Mouse (Mus musculus): ENCODE measurements around the gene Ipo8. TPM values are rescaled to one million over a fixed set of nuclear protein-coding genes. Genes with fewer than 3 reads are reported as not detected.

The Ipo8 gene
- polyA plus RNA-seq, 1 experiment from 2014 or later: 7.3 TPM

- no peak for ATAC-seq (ENCODE audit: insufficient read depth)
- Histone ChIP-seq H3K27me3 (no peaks in the 10 kb centered on the region), H3K9ac (no peak overlapping the region), H3K9me3 (replicated peaks) (no peaks in the 10 kb centered on the region), H3K4me3 (replicated peaks) (no peak overlapping the region), H3K4me1 (replicated peaks) (no peaks in the 10 kb centered on the region), H3K4me2 (no peak overlapping the region), H3K36me3 (replicated peaks) (peaks cover 56% of the 10 kb centered on the region), H3K27ac (replicated peaks) (no peak overlapping the region)
- 85% methylated on average over 4 of the region's 4 CpGs for WGBS (ENCODE audit: insufficient replicate concordance)
These were observed 31.5 kb downstream of the Ipo8 start for GRCm38 (mm10) chr6:148799773-148800172.

- H3K4me2 ChIP-seq: no peak overlapping the region
- H3K4me3 ChIP-seq (replicated peaks): no peak overlapping the region
- H3K36me3 ChIP-seq (replicated peaks): peaks cover 43% of the 10 kb centered on the region
- no peak overlapping the region for H3K9ac ChIP-seq
- no peak for ATAC-seq (ENCODE audit: insufficient read depth)
- H3K27ac ChIP-seq (replicated peaks): no peak overlapping the region
- no peaks in the 10 kb centered on the region for H3K9me3 ChIP-seq (replicated peaks)
- WGBS (ENCODE audit: insufficient replicate concordance): 75% methylated on average over 2 of the region's 2 CpGs
- no peaks in the 10 kb centered on the region for H3K4me1 ChIP-seq (replicated peaks)
- no peaks in the 10 kb centered on the region for H3K27me3 ChIP-seq
These were observed 36.1 kb downstream of the Ipo8 start for GRCm38 (mm10) chr6:148795145-148795544.

DNA sequence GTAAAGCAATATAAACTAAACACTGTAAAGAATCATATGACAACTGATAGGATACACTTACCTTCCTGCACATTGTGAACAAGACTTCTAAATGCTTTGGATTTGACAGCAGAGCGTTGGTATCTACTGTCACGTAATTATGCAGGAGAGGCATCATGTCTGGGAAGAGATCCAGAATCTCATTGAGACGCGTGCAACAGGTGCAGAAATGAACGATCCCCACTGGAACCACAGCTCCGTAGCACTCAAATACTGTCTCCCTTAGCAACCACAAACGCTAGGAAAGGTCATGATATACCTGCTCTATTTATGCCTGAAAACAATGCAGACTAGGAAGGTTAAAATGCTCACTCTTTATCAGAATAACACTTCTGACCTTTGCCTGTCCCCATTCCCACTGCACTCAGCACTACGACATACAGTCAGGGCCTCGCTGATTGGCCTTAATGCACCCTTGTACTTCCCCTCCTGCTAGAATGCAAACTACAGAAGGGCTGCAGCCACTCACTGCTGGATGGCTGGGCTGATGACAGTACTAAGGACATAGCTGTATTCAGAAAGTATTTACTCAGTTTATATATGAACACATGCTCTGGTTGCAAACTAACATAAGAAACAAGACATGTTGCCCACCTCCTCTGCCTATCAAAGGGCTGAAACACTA is 42.1 kb downstream of the Ipo8 start:
- H3K36me3 ChIP-seq (replicated peaks): peaks cover 43% of the 10 kb centered on the region
- no peaks in the 10 kb centered on the region for H3K4me1 ChIP-seq (replicated peaks)
- H3K27me3 ChIP-seq: no peaks in the 10 kb centered on the region
- H3K9ac ChIP-seq: no peak overlapping the region
- WGBS (ENCODE audit: insufficient replicate concordance): 75% methylated on average over 9 of the region's 9 CpGs
- no peak overlapping the region for H3K4me3 ChIP-seq (replicated peaks)
- no peak overlapping the region for H3K27ac ChIP-seq (replicated peaks)
- no peaks in the 10 kb centered on the region for H3K9me3 ChIP-seq (replicated peaks)
- H3K4me2 ChIP-seq: no peak overlapping the region
- no peak for ATAC-seq (ENCODE audit: insufficient read depth)

DNA sequence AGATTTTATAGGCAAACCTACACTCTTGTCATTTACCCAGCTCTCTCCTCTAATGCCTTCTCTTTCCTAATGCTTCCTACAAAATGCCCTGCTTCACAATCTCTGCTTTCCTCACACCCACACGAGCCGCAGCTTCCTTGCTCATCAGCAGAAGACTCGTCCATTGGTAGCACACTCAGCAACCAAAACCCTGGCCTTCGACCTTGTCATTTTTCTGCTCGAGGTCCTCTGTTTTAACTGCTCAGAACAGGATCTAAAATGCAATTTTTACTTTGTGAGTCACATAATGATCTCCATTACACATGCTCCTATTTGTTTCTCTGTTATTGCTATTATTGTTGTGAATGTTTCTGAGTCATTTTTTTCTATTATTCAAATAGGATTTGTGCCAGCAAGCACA is 45.1 kb downstream of the Ipo8 start:
- 67% methylated on average over 5 of the region's 5 CpGs for WGBS (ENCODE audit: insufficient replicate concordance)
- no peak for ATAC-seq (ENCODE audit: insufficient read depth)
- H3K36me3 ChIP-seq (replicated peaks): peaks cover 45% of the 10 kb centered on the region

GRCm38 (mm10) chr6:148784418-148784817 is 46.8 kb downstream of the Ipo8 start:
- no peaks in the 10 kb centered on the region for H3K27me3 ChIP-seq
- WGBS (ENCODE audit: insufficient replicate concordance): 83% methylated on average over 9 of the region's 9 CpGs
- H3K9ac ChIP-seq: no peak overlapping the region
- no peak for ATAC-seq (ENCODE audit: insufficient read depth)
- H3K4me2 ChIP-seq: no peak overlapping the region
- peaks cover 40% of the 10 kb centered on the region for H3K36me3 ChIP-seq (replicated peaks)
- H3K27ac ChIP-seq (replicated peaks): no peak overlapping the region
- no peaks in the 10 kb centered on the region for H3K4me1 ChIP-seq (replicated peaks)
- H3K9me3 ChIP-seq (replicated peaks): no peaks in the 10 kb centered on the region
- no peak overlapping the region for H3K4me3 ChIP-seq (replicated peaks)

More for the DNA sequence above, 45.1 kb downstream of the Ipo8 start:
- no peaks in the 10 kb centered on the region for H3K4me1 ChIP-seq (replicated peaks)
- H3K9me3 ChIP-seq (replicated peaks): no peaks in the 10 kb centered on the region
- no peak overlapping the region for H3K4me2 ChIP-seq
- no peaks in the 10 kb centered on the region for H3K27me3 ChIP-seq
- no peak overlapping the region for H3K27ac ChIP-seq (replicated peaks)
- H3K4me3 ChIP-seq (replicated peaks): no peak overlapping the region
- no peak overlapping the region for H3K9ac ChIP-seq

- H3K4me3 ChIP-seq (replicated peaks): no peak overlapping the region
- H3K4me2 ChIP-seq: no peak overlapping the region
- H3K36me3 ChIP-seq (replicated peaks): peaks cover 22% of the 10 kb centered on the region
- WGBS (ENCODE audit: insufficient replicate concordance): 67% methylated on average over 2 of the region's 2 CpGs
- no peak overlapping the region for H3K27ac ChIP-seq (replicated peaks)
- no peak overlapping the region for H3K9ac ChIP-seq
- ATAC-seq (ENCODE audit: insufficient read depth): no peak
- no peaks in the 10 kb centered on the region for H3K9me3 ChIP-seq (replicated peaks)
- H3K4me1 ChIP-seq (replicated peaks): no peaks in the 10 kb centered on the region
- no peaks in the 10 kb centered on the region for H3K27me3 ChIP-seq
These were observed 55.0 kb downstream of the Ipo8 start for GRCm38 (mm10) chr6:148776236-148776635.

DNA sequence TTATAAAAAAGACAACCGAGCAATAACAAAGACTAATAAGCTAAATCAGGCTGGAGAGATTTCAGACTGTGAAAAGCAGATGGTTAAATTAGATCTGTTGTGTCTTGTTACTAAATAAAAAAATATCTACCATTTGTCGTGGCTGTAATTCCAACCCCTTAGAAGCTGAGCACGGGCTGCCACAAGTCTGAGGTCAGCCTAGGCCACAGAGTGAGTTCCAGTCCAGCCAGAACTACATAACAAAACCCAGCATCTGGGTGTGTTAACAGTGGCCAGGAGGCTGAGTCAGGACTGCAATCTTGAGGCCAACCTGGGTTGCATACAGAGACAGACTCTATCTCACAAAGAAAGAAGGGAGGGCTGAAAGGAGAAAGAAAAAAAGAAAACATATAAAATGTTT is 59.8 kb downstream of the Ipo8 start:
- Histone ChIP-seq H3K9me3 (replicated peaks) (no peaks in the 10 kb centered on the region), H3K27me3 (no peaks in the 10 kb centered on the region), H3K4me2 (no peak overlapping the region), H3K36me3 (replicated peaks) (peaks cover 12% of the 10 kb centered on the region), H3K27ac (replicated peaks) (no peak overlapping the region), H3K4me1 (replicated peaks) (no peaks in the 10 kb centered on the region), H3K4me3 (replicated peaks) (no peak overlapping the region), H3K9ac (no peak overlapping the region)
- WGBS (ENCODE audit: insufficient replicate concordance): 73% methylated on average over 3 of the region's 3 CpGs
- no peak for ATAC-seq (ENCODE audit: insufficient read depth)

DNA sequence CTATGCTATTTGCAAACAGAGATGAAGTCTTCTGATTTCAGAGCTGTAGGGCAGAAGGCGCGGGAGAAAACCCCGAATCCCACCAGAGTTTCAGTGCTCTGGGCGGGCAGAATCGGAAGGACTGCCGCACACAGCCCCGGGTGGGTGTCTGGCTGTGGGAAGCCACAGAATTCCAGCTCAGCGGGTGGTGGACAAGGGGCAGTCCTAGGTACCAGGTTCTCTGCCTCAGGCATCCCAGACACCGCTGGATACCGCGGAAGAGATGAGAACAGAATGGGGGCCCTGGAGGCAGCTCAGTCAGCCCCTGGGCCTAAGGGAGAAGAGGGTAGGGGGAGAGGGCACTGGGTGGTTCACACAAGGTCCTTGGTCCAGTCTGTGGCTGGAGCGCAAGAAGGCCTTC is 62.8 kb downstream of the Ipo8 start:
- Histone ChIP-seq H3K27me3 (no peaks in the 10 kb centered on the region), H3K9me3 (replicated peaks) (no peaks in the 10 kb centered on the region), H3K4me3 (replicated peaks) (no peak overlapping the region), H3K4me2 (no peak overlapping the region), H3K36me3 (replicated peaks) (0 out of 2 replicates have a peak, but pooled peaks cover 9% of the 10 kb centered on the region), H3K4me1 (replicated peaks) (no peaks in the 10 kb centered on the region), H3K27ac (replicated peaks) (no peak overlapping the region), H3K9ac (no peak overlapping the region)
- 79% methylated on average over 12 of the region's 12 CpGs for WGBS (ENCODE audit: insufficient replicate concordance)
- no peak for ATAC-seq (ENCODE audit: insufficient read depth)

DNA sequence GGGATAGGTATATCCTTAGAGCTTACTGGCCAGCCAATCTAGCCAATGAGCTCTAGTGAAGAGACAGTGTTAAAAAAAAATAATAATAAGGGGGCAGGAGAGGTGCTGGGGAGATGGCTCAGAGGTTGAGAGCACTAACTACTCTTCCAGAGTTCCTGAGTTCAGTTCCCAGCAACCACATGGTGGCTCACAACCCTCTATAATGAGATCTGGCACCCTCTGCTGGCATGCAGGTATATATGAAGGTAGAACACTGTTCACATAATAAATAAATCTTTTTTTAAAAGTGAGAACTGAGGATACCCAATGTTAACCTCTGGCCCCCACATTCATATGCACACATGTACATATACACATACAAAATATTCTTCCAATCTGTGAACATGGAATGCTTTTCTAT is 64.0 kb downstream of the Ipo8 start:
- H3K4me1 ChIP-seq (replicated peaks): no peaks in the 10 kb centered on the region
- no peak for ATAC-seq (ENCODE audit: insufficient read depth)
- H3K4me2 ChIP-seq: no peak overlapping the region
- no peak overlapping the region for H3K9ac ChIP-seq
- 0 out of 2 replicates have a peak, but pooled peaks cover 5% of the 10 kb centered on the region for H3K36me3 ChIP-seq (replicated peaks)
- no peaks in the 10 kb centered on the region for H3K27me3 ChIP-seq
- no peak overlapping the region for H3K27ac ChIP-seq (replicated peaks)
- H3K4me3 ChIP-seq (replicated peaks): no peak overlapping the region
- H3K9me3 ChIP-seq (replicated peaks): no peaks in the 10 kb centered on the region

DNA sequence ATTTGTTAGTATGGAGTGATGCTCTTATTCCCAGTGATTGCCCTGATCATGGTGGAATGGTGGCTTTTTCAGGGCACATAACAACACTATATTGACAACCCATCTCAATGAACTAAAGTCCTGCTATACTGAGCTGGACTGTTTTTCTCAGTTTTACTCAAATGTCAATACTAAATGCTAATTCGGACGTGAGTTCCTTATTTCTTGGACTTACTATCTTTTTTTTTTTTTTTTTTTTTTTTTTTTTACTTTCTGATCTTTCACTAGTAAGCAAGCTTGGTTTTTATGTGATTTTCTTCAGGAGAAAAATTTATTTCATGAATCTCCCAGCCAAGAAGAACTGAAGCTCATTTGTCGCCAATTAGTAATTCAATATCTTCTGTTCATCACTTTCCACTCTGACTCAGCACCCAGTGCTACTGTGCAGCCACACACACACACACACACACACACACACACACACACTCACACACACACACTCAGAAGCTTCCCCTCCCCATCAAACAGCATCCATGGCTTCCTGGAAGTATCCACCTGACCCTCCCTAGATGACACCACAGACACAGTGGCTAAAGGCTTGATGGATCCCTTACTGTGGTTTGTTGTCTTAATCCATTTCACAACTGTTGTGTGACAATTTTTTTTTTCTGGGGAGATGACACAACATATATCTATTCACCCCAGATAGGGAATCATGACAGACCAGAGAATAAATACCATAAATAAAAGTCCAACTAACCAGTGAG is 69.1 kb downstream of the Ipo8 start:
- Histone ChIP-seq H3K4me2 (no peak overlapping the region), H3K36me3 (replicated peaks) (no peaks in the 10 kb centered on the region)
- WGBS (ENCODE audit: insufficient replicate concordance): 58% methylated on average over 3 of the region's 3 CpGs

DNA sequence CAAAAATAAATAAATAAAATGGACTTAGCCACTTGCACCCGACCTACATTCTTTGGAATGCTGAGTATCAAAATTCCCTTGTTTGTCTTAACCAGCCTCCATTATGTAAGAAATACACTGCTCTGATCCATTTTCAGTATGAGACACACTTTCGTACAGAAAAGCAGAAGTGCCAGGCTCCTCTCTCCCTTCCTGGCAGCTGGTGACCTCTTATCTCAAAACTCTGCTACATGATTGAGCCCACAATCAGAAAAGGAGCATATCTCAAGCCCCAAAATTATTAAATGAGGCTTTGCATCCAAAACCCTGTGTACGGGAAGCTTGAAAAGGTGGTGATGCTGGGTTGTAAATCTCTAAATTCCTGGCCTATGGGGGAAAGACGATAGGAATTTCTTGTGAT is 69.8 kb downstream of the Ipo8 start:
- Histone ChIP-seq H3K27ac (replicated peaks) (no peak overlapping the region), H3K4me1 (replicated peaks) (no peaks in the 10 kb centered on the region), H3K36me3 (replicated peaks) (no peaks in the 10 kb centered on the region), H3K4me3 (replicated peaks) (no peak overlapping the region), H3K4me2 (no peak overlapping the region), H3K9ac (no peak overlapping the region), H3K27me3 (no peaks in the 10 kb centered on the region), H3K9me3 (replicated peaks) (no peaks in the 10 kb centered on the region)
- no peak for ATAC-seq (ENCODE audit: insufficient read depth)
- WGBS (ENCODE audit: insufficient replicate concordance): 29% methylated on average over 4 of the region's 4 CpGs

More for the DNA sequence above, 69.1 kb downstream of the Ipo8 start:
- Histone ChIP-seq H3K9me3 (replicated peaks) (no peaks in the 10 kb centered on the region), H3K27me3 (no peaks in the 10 kb centered on the region), H3K27ac (replicated peaks) (no peak overlapping the region), H3K4me1 (replicated peaks) (no peaks in the 10 kb centered on the region), H3K4me3 (replicated peaks) (no peak overlapping the region), H3K9ac (no peak overlapping the region)
- ATAC-seq (ENCODE audit: insufficient read depth): no peak
